Mouse (Mus musculus) ovary, postnatal 36 days (tissue): Measurements from ENCODE around the gene R3hdm2.
A peak's percentile ranks its signal among the peaks of the same experiment; 100 is the strongest.

Experiments
- DNase-seq: peaks from one replicate; pipeline ENCODE4 v3.0.0; 2022; ENCODE audit warnings: low spot score, mixed read lengths

The R3hdm2 gene

DNA sequence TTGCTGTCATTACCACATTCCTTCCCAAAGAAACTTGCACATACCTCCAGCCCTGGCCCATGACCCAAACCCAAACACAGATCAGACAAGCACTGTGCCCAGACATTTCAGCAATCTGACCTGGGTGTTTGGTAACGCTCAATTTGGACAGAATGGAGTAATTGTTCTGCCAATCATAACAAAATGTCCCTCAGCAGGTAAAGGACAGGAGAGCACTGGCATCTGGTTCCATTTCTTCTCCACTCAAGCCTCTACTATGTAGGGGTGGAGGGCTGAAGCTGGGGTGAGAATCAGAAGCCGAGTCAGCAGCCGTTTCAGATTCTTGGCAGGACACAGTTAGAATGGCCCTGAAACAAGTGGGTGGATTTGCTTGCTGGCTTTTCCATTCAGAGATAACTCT lies 112.0 kb downstream of the R3hdm2 start:
- DNase-seq, result no peak

GRCm38 (mm10) chr10:127496156-127496555 lies 116.0 kb downstream of the R3hdm2 start:
- DNase-seq, result no peak

GRCm38 (mm10) chr10:127499516-127499915 lies 119.4 kb downstream of the R3hdm2 start:
- DNase-seq, result no peak

- DNase-seq, result no peak
Observed at GRCm38 (mm10) chr10:127500042-127500441, 119.9 kb downstream of the R3hdm2 start.

GRCm38 (mm10) chr10:127500894-127501893 lies 121.1 kb downstream of the R3hdm2 start, which contains the start of gene Stac3:
Stac3 (plus strand) TSS chr10:127501686.
- no peak for DNase-seq

GRCm38 (mm10) chr10:127508239-127508638 lies 128.1 kb downstream of the R3hdm2 start:
- DNase-seq, result peak; percentile 67

GRCm38 (mm10) chr10:127509051-127509836 lies 129.1 kb downstream of the R3hdm2 start:
- DNase-seq, result peak; percentile 82

DNA sequence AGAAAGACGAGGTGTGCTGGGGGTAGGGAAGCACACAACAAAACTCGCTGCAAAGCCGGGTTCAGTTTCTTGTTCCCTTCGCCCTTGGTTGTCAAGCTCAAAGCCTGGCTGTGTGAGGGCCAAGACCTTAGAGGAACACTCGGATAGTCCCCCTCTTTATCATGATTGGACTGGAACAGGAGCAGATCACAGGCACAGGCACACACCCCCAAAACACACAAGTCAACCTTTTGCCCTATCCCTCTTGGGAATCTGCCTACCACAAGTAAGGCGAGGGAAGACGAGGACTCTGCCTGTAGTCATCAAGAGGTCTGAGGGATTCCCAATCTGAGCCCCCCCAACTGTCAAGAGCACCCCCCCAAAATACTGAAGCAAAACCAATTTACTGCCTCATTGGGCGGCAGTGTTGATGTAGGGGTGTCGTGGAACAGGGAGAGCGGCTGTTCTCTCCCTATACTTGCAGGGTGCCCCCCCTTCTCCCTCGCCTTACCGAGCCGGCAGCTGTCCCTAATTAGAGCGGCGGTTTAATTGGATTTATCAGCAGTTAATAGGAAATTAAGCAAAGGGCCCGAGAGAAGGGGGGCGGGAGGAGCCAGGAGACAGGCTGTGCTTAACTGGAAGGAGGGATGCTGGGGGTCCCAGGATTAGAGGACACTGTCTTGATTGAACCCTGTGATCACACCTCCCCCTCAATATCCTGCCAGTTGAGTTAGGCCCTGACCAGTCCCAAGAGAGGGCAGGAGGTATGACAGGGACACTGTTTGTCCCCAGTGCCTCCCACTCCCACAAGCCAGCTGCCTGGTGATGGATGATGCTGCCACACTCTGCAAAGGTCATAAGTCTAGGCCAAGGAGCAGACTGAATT lies 129.9 kb downstream of the R3hdm2 start:
- no peak for DNase-seq

DNA sequence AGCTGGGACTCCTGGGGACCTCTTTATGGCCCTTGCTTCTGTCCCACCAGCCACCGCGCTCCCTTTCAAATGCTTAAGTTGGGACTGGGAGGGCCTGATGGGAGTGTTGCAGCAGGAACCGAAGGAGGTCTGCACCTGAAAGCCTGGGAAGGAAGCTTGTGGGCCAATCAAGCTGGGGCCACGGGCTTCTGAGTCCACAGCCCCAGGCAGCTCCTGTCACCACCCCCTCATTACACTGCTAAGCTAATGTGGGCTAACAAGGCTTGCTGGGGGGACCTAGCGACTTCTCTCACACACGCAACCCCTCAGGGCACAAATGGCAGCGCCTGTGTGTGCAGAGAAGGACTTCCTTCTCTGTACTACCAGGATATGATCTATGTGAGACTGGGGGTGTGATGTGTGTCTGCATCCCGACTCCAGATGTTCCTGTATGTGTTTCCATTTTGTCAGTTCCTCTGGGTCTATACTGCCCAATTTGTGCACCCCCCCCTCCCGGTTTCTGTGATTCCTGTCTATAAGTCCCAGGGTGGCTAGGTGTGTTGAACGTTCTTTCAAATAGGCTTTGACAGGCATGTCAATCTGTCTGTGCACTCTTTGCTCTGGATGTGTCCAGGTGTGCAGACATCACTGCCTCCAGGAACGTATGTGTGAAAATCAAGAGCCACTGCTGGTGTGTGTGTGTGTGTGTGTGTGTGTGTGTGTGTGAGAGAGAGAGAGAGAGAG lies 130.9 kb downstream of the R3hdm2 start:
- DNase-seq, result no peak

DNA sequence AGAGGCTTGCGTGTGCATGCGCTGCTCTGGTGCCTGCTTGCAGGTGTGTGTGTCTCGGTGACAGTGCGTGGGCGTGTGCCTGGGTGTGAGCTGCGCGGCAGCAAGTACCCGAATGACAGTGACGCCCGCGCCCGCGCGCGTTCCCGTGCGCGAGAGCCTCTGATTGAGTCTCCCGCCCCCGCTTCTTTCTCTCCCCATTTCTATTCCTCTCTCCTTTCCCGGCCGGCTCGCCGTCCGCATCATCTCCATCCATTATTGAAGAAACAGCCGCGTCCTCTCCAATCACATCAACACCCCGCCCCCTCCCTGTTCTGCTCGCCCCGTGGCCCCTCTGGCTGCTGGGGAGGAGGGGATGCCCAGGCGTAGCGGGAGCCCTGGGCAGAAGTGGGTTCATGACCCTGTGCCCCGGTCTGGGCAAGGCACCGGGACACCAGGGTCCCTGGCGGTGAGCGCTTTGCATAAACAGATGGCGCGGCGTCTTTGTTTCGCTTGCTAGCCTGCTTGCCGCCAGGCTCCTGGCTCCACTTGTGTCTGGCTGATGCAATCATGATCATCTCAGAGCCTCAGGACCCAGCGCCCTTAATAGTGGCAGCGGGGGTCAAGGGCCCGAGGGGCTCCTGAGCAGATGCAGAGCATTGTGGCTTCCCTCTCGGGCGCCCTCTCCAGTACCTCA lies 131.6 kb downstream of the R3hdm2 start:
- DNase-seq, result no peak

DNA sequence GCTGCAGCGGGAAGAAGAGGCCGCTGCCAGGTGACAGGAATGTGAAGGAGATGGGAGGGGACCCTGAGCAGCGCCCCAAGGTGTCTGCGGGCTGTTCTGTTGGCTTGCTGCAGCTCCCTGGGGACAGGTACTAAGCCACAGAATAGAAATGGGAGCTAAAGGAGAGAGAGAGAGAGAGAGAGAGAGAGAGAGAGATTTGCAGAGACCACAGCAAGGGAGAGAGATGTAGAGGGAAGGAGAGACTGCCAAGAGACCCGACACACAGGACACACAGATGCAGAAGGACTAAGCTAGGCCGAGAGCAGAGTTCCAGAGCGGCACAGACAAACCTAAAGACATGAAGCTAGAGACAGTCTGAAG lies 132.2 kb downstream of the R3hdm2 start:
- no peak for DNase-seq

DNA sequence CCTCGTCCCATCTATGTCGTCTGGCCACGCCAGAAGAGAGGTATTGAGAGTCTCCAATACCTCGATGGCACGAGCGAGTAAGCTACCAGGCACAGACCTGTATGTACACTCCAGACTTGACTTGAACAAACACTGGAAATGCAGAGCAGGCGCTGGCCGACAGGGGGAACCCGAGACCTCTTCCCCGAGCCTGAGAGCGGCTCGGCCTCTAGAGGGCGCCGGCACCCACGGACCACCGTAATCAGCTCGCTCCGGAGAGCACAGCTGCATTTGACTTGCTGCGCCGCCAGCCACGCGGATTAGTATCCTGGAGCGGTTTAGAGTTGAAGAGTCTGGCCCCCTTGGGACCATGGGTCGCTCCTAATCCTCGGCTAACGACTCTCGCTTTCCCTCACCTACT lies 132.7 kb downstream of the R3hdm2 start:
- peak; percentile 93 for DNase-seq

DNA sequence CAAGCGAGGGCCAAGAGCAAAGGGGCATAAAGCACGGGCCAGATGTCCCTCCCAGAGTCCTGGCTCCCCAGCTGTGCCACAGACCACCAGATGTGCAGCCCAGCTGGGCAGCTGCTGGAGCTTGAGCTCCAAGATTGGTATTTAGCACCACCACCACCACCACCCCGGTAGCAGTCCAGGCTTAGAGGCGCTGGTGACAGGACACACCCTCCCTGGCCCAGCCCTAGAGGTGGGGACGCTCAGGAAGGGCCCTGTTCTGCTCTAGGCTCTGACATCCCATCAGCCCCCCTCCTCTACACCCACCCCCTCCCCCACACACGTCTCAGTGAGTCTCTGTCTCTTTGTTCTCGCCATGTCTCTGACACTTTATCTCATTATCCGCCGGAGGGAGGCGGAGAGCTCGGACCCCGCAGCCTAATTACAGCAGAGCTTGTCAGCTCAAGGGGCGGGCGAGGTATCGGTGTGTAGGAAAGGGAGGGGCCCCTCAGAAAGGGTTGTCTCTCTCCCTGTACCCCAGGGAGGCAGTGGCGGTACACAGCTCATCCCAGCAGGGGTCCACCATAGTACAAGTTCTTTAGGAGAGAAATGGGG lies 133.5 kb downstream of the R3hdm2 start:
- no peak for DNase-seq

DNA sequence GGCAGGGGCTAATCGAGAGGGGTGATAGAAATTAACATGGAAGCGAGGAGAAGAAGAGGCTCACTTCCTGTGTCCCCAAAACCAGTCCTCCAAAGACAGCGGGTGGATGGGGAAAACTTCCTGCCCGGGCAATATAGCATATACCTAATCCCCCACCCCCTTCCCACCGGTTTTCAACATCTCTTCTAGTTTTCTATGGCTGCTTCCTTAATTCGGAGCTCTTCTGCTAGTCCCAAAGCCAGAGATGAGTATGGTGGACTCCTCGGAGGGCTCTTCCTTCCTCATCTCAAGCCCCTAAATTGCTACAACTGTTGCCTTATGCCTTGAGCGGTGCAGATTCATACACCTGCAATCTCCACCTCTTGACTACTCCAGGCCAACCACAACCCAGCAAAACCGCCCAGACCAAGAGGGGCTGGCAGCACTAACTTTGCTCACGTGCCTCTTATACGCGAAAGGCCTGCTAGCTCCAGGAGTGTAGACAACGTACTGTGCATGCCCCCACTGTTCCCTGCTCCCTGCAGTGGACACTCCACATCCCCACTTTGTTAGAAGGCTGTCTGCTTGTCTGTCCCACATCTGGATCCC lies 134.1 kb downstream of the R3hdm2 start:
- no peak for DNase-seq

- no peak for DNase-seq
Observed at GRCm38 (mm10) chr10:127514764-127515163, 134.6 kb downstream of the R3hdm2 start, which contains the start of gene Ndufa4l2. Ndufa4l2 (plus strand) TSS chr10:127514967.

GRCm38 (mm10) chr10:127515271-127515982 lies 135.3 kb downstream of the R3hdm2 start:
- no peak for DNase-seq

- no peak for DNase-seq
Observed at GRCm38 (mm10) chr10:127515983-127516459, 135.9 kb downstream of the R3hdm2 start.

DNA sequence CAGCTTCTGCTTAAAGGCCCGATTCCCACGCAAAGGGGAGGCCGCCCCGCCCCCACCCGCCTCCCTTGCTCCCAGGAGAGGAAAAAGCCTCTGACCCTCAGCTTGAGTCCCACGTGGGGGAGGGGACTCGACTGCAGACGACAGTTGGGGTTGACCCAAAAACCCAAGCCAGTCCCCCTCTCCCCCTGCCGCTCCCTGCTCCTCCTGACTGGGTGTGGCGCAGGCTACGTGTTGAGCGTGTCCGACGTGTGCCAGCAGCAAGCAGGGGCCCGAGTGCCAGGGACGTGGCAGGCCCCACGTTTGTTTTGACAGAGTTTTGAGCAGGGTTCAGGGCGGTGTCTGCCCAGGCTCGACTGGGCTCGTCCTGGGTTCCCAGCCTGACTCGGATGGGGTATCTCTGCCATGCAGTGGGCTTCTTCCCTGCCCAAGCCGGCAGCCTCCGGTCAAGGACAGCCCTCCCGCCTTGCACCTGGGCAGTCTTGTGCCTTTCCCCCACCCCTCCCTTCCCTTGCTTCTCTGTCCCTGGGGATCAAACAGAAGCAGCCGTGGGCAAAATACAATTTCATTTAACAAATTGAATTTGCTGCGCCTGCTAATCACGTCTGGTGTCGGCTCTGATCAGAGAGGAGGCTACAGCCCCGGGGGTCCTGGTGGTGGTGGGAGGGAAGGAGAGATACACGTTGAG lies 136.6 kb downstream of the R3hdm2 start:
- peak; percentile 39 for DNase-seq
